Comparison of ENCODE assay signal across 8 mouse cellular contexts in genomic region chr2:166034967-166035490, GRCm38 (mm10). TPM values are rescaled to one million over a fixed set of nuclear protein-coding genes. Genes with fewer than 3 reads are reported as not detected.
DNase-seq lines count a peak whose midpoint lies in the region; ATAC-seq and TF ChIP-seq lines count a peak whose summit lies in the region.
"Had no signal": no experiment of that assay in that cellular context is flagged by ENCODE, and none has a peak within 500 bp of the region (broad histone marks: within the 10 kb centered on the region; RNA-seq: fewer than 3 reads in every experiment).

No protein-coding gene starts in this region.

- no peaks in the 10 kb centered on the region for H3K27me3 ChIP-seq in hindbrain, embryonic 12.5 days
- no peaks in the 10 kb centered on the region for H3K27me3 ChIP-seq in hindbrain, embryonic 16.5 days (replicated peaks; ENCODE audit: control insufficient read depth, insufficient read depth, low read length)
- H3K27me3 ChIP-seq in E14TG2a.4 (ENCODE audit: insufficient read depth, low read length): no peaks in the 10 kb centered on the region
- no peaks in the 10 kb centered on the region for H3K27me3 ChIP-seq in midbrain, embryonic 14.5 days (ENCODE audit: control insufficient read depth, insufficient read depth, low read length)

- ATAC-seq in hindbrain, embryonic 12.5 days (ENCODE audit: low FRiP score): no peak
- ATAC-seq in hindbrain, embryonic 16.5 days: no peak
- ATAC-seq in midbrain, embryonic 14.5 days (ENCODE audit: low FRiP score, low TSS enrichment): no peak

- no peak for DNase-seq in ES-E14 (ENCODE audit: low read depth, low spot score)
- peak; percentile 51 for DNase-seq in kidney, postnatal 14 days
- no peak for DNase-seq in testis, postnatal 10 days (ENCODE audit: low spot score)
- no peak for DNase-seq in midbrain, embryonic 14.5 days
- DNase-seq: cerebellum, adult 8-10 months had no signal

- WGBS in hindbrain, embryonic 12.5 days: 62% methylated on average over 3 of the region's 3 CpGs
- WGBS in hindbrain, embryonic 16.5 days: 75% methylated on average over 3 of the region's 3 CpGs
- 74% methylated on average over 3 of the region's 3 CpGs for WGBS in midbrain, embryonic 14.5 days

- peaks cover 24% of the 10 kb centered on the region for H3K4me1 ChIP-seq in hindbrain, embryonic 12.5 days
- H3K4me1 ChIP-seq in hindbrain, embryonic 16.5 days (ENCODE audit: control insufficient read depth, insufficient read depth, low read depth, low read length): peaks cover 14% of the 10 kb centered on the region
- peaks cover 92% of the 10 kb centered on the region for H3K4me1 ChIP-seq in E14TG2a.4 (replicated peaks; ENCODE audit: low read depth, low read length)
- H3K4me1 ChIP-seq in ES-E14 (ENCODE audit: control insufficient read depth in 2 of 2, insufficient read depth in 2 of 2, low read length in 2 of 2, poor library complexity in 1 of 2): peaks cover 15 to 18% of the 10 kb centered on the region in 2 experiments
- H3K4me1 ChIP-seq in midbrain, embryonic 14.5 days (ENCODE audit: control insufficient read depth, insufficient read depth, low read length): peaks cover 16% of the 10 kb centered on the region

- H3K4me2 ChIP-seq in hindbrain, embryonic 12.5 days (replicated peaks): no peak overlapping the region
- no peak overlapping the region for H3K4me2 ChIP-seq in hindbrain, embryonic 16.5 days (ENCODE audit: low read length)
- no peak overlapping the region for H3K4me2 ChIP-seq in midbrain, embryonic 14.5 days (ENCODE audit: low read length)

- in situ Hi-C loops in ES-E14 (cut with MboI; ENCODE audit: low sequenced_read_pairs in 2 of 2, unreplicated experiment in 2 of 2): no loop called here

- H3K9ac ChIP-seq in hindbrain, embryonic 12.5 days: no peak overlapping the region
- no peak overlapping the region for H3K9ac ChIP-seq in hindbrain, embryonic 16.5 days (ENCODE audit: low read depth, low read length)
- H3K9ac ChIP-seq in ES-E14 (ENCODE audit: insufficient read depth, low read depth, low read length, poor library complexity, severe bottlenecking): no peak overlapping the region
- H3K9ac ChIP-seq in midbrain, embryonic 14.5 days (replicated peaks; ENCODE audit: low read length): no peak overlapping the region

- H3K27ac ChIP-seq in hindbrain, embryonic 12.5 days: 0 out of 2 replicates have a peak overlapping the region, but pooled peaks have one; percentile 42
- no peak overlapping the region for H3K27ac ChIP-seq in hindbrain, embryonic 16.5 days (ENCODE audit: low read depth, low read length)
- H3K27ac ChIP-seq in ES-E14 (ENCODE audit: insufficient read depth, low read depth, low read length, poor library complexity, severe bottlenecking): peak overlapping the region; percentile 8; the same call in 1 of the 2 replicates
- no peak overlapping the region for H3K27ac ChIP-seq in midbrain, embryonic 14.5 days (replicated peaks; ENCODE audit: low read depth, low read length)

- no peak for TF ChIP-seq CTCF in E14TG2a.4 (conservative IDR thresholded peaks at IDR 0.05; ENCODE audit: low read length)

- 0 out of 2 replicates have a peak, but pooled peaks cover 14% of the 10 kb centered on the region for H3K36me3 ChIP-seq in hindbrain, embryonic 12.5 days
- H3K36me3 ChIP-seq in hindbrain, embryonic 16.5 days (ENCODE audit: control insufficient read depth, insufficient read depth, low read length): no peaks in the 10 kb centered on the region
- H3K36me3 ChIP-seq in E14TG2a.4 (ENCODE audit: insufficient read depth, low read length) (peaks cover 53% of the 10 kb centered on the region), ES-E14 (ENCODE audit: control insufficient read depth, insufficient read depth, low read length, poor library complexity, severe bottlenecking) (peaks cover 13% of the 10 kb centered on the region)
- H3K36me3 ChIP-seq in midbrain, embryonic 14.5 days (ENCODE audit: control insufficient read depth, insufficient read depth, low read length): no peaks in the 10 kb centered on the region

- no peaks in the 10 kb centered on the region for H3K9me3 ChIP-seq in hindbrain, embryonic 12.5 days (replicated peaks)
- no peaks in the 10 kb centered on the region for H3K9me3 ChIP-seq in hindbrain, embryonic 16.5 days (ENCODE audit: control insufficient read depth, low read length)
- H3K9me3 ChIP-seq in E14TG2a.4 (ENCODE audit: low read length) (no peaks in the 10 kb centered on the region), ES-E14 (ENCODE audit: control insufficient read depth, insufficient read depth, low read depth, low read length) (no peaks in the 10 kb centered on the region)
- H3K9me3 ChIP-seq in midbrain, embryonic 14.5 days (ENCODE audit: control insufficient read depth, low read length): no peaks in the 10 kb centered on the region

- no peak overlapping the region for H3K4me3 ChIP-seq in hindbrain, embryonic 12.5 days
- H3K4me3 ChIP-seq in hindbrain, embryonic 16.5 days (ENCODE audit: low read length): no peak overlapping the region
- H3K4me3 ChIP-seq in E14TG2a.4 (replicated peaks; ENCODE audit: low read length): 0 out of 2 replicates have a peak overlapping the region, but pooled peaks have one; percentile 23
- no peak overlapping the region for H3K4me3 ChIP-seq in ES-E14 (ENCODE audit: insufficient read depth in 1 of 2, low read depth in 1 of 2, low read length in 2 of 2, poor library complexity in 1 of 2, severe bottlenecking in 1 of 2)
- no peak overlapping the region for H3K4me3 ChIP-seq in midbrain, embryonic 14.5 days (replicated peaks; ENCODE audit: low read depth, low read length)

TF ChIP-seq in ES-E14, 5 proteins besides CTCF, POLR2A, EP300 and RAD21:
- no peak for TF ChIP-seq CHD2 (IDR thresholded peaks at IDR 0.05; ENCODE audit: low read depth, low read length)
- TF ChIP-seq ZNF384 (IDR thresholded peaks at IDR 0.05; ENCODE audit: low read depth, low read length): no peak
- no peak for TF ChIP-seq HCFC1 (IDR thresholded peaks at IDR 0.05; ENCODE audit: borderline replicate concordance, insufficient read depth, low read length)
- TF ChIP-seq ZC3H11A (IDR thresholded peaks at IDR 0.05; ENCODE audit: borderline replicate concordance, low read depth, low read length): no peak
- TF ChIP-seq MAFK (IDR thresholded peaks at IDR 0.05; ENCODE audit: insufficient read depth, low read depth, low read length): no peak
TF ChIP-seq in ES-E14: peak in this region for 0.

RNA-seq across cellular contexts. Expression of gene Ncoa3, which starts 42.6 kb away (rescaled TPM):
- polyA plus RNA-seq in hindbrain, embryonic 12.5 days (2016; fragmentation: Nextera tagmentation; extraction: Ambion mirVana): 14.9 and 15.0 TPM in 2 replicates
- 11.6 and 14.5 TPM in 2 replicates for polyA plus RNA-seq in hindbrain, embryonic 16.5 days (2015; fragmentation: Nextera tagmentation; extraction: Ambion mirVana)
- total RNA-seq in ES-E14 (2012; rRNA removed): 73.6 and 83.4 TPM in 2 replicates
- polyA plus RNA-seq in midbrain, embryonic 14.5 days (2014; fragmentation: Nextera tagmentation; extraction: Ambion mirVana): 15.3 and 18.2 TPM in 2 replicates

Comparison
In these comparisons a context has a peak if more than half of its experiments do, and no peak if none do; other contexts are left out.
1. H3K27ac ChIP-seq: peak in hindbrain, embryonic 12.5 days (single experiment) and ES-E14 (single experiment); none in hindbrain, embryonic 16.5 days (single experiment) and midbrain, embryonic 14.5 days (single experiment).